Mouse (Mus musculus): ENCODE data around the gene Mmel1.

Gene Mmel1

DNA sequence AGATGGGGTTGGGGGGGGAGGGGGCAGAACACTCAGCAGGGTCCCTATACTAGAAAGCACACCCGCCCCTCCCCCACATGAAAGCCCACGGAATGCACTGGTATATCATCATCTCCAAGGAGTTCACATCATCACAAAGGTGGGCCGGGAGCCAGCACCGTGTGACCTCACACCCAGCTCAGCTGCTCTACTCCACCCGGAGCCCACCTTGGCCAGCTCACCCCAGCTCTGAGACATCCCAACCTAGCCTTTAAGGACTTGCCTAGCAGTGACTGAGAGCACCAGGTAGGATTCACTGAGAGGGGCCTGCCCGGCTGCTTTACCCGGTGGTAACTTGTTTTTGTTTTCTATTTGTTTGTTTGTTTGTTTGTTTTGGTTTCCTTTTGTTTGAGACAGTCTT lies at the start of gene Mmel1:
TSS of gene Mmel1 (plus strand) at position 146 of the 400 bp plus-strand sequence.
- peak; percentile 20 for DNase-seq

DNA sequence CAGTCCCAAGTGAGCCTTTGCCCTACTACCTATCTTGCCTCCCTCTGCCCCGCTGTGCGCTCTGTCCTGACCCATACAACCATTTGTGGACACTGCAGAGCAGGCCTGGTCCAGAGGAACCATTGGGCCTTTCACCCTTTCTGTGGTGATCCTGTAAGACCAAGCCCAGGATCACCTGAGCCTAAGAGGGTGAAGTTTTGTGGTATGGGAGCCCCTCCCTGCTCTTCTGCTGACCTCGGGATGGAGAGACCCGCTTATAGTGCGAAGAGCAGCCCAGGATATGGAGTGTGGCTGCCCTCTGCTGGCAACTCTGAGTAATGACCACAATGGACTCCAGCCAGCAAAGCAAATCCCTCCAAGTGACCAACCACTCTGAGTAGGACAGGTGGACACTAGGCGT lies 43.7 kb upstream of the Mmel1 start:
- peak; percentile 69 for DNase-seq

DNA sequence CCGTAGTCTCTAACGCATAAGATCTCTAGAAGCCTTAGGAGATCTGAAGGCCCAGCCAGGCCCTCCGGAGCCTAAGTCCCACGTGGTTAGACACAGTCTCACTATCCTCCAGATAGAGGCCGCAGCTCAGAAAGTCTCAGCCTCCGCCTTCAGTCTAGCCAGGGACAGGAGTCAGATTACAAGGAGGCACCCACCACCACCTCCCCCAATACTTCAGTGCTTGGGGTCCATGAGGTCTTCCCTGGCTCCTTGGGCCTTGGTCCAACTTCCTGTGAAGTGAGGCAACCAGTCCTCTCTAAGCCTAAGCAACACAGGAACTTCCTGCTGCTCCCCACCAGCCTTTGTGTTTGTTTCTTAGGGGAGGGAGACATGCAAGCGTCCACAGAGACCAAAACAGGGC lies 43.2 kb upstream of the Mmel1 start:
- no peak for DNase-seq

DNA sequence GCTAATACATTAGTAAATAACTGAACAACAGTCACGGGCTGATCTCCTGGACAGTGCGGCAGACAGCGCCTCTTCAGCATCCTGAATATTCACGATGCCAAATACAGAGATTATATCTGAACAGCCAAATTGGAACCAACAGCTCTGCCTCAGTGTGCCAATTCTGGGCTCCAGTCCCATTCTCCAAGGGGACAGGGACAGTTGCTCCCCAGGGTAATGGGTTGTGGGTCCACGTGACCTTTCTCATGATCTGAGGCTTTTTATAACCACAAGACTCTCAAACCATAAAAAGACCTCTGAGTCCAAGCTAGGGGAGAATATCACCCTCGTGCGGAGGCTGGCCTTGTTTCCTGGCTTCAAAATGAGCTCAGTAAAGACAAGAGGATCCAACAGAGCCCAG lies 42.2 kb upstream of the Mmel1 start:
- DNase-seq, result peak; percentile 74

DNA sequence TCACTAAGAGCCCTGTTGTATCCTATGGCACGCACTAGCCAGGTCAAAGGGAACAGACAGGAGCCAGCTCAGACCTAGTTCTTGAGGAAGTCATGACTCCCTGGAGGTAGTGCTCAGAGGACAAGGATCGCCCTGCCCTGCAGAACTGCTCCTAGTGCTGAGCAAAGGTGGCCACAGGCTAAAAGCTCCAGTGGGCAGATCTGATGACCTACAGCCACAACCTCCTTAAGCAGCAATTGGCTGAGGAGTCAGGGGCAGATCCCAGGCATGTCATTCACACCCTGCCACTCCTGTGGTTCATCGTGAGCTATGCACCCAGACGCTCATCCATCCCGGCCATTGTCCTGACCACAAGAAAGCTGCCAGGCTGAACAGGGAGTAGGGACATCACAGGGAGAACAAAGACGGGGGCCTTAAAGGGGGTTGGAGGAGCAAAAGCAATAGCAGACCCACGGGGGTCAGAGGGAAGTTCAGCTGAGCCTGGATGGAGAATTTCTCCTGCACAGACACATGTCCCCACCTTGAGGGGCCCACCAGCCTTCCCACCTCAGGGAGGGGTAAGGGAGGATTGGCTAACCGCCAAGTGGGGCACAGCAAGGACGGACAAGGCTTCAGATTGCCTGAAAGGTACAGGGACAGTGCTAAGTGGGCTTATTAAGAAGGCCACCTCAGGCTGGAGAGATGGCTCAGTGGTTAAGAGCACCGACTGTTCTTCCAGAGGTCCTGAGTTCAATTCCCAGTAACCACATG lies 41.3 kb upstream of the Mmel1 start:
- DNase-seq, result no peak

DNA sequence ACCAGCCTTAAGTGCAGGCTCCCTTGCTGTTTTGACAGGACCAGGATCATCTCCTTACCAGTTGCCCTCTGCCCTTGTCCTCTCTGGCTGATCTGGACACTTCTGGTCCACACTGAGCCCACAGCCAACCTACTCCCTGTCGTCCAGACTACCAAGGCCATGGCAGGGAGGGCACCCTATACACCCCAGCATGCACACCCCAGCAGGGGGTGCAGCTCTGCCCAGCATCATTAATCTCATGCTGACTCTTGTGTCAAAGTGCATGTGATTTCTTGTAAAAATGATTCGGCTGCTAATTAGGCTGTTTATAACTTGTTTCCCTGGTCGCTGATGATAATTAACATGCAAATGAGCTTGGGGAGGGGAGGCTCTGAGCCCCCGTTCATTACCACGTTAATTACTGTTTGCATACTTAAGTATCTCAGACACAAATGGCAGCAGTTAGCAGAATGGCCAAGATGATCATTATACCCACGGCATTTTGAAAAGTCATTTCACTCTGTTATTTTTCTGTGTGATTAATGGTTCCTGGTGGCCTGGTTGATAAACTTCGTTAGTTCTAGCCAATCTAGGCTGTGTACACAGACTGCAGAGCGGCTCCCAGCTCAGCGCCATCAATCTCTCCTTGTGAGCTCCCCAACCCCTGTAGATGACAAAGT lies 37.3 kb upstream of the Mmel1 start:
- DNase-seq, result no peak

DNA sequence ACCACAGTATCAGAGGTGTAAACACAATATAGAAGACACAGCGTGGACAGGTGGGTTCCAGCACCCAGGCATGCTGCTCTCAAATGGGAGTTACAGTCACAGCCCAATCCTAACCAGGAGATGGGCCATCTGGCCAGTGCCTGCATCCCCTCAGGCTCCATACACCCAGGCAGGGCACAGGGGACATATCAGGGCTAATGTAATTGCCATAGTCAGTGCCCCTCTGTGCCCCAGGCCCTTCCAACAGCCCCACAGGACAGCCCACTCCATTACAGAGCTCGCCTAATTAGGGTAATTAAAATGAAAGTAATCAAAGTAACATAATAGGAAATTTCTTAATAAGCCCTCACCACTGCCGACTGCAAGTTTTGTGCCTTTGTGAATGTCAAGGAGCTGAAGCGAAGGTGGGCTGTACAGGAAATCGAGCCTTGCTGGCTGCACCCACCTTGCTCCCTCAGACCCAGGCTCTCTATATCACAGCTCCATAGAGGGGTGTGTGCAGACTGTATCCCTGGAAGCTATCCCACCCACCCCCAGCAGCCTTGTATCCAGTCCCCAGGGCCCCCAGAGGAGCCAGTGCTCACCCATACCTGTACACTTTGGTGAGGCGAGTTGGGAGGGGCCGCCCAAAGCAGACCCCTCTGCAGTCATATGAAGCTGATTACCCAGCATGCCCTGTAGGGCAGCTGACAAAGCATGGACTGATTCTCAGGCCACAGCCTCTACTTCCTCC lies 33.0 kb upstream of the Mmel1 start:
- DNase-seq, result no peak

DNA sequence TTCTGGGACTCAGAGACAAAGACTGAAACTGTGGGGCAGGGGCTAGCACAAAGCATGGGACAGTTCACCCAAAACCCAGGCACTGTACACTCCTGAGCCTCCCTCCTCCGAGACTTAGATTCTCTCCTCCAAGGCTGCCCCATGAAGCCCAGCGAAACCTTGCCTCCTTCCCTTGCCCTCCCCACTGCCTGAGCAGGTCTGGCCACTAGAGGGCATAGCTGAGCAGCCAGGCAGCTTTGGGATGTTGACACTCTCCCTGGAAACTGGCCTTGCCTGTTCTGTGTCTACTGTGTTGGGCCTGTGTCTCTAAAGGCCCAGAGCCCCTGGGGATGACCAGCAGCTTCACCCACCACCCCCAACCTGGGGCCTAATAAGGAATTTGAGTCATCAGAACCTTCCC lies 32.2 kb upstream of the Mmel1 start, which contains the start of gene Ttc34:
TSS of gene Ttc34 (plus strand) at position 290 of the 400 bp plus-strand sequence.
- DNase-seq, result peak; percentile 39

DNA sequence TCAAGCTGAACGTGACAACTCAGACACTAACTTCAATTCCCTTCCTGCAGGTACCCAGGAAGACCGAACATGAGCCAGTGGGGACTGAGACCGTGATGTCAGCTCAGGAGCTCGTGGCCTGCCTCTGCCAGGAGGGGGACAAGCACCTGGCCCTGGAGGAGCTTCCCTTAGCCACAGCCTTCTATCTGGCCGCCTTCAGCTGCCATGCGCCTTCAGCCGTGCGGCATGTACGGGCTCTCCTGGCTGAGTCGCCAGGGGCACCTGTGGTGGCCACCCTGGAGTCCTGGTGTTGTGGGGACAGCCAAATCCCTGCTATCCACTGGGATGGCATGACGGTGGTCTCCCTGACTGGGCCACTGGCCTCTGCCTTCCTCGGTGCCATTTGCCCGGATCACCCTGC lies 30.6 kb upstream of the Mmel1 start:
- DNase-seq, result peak; percentile 10

DNA sequence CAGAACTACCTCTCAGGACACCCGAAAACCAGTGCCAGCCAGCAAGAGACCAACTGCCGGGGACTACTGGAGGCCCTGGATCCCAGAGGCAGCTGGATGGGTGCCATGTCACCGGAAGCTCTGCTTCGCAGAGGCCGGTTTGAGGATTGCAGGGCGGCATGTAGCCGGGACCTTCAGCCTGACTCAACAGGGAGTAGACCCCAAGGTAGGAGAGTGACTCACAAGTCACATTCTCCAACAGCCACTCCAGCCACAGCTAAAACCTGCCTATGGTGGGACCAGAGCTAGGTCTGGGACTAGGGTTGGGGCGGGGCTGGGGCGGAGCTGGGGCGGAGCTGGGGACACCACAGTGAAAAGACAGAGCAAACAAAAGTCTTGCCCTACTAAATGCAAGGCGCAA lies 30.0 kb upstream of the Mmel1 start:
- no peak for DNase-seq

DNA sequence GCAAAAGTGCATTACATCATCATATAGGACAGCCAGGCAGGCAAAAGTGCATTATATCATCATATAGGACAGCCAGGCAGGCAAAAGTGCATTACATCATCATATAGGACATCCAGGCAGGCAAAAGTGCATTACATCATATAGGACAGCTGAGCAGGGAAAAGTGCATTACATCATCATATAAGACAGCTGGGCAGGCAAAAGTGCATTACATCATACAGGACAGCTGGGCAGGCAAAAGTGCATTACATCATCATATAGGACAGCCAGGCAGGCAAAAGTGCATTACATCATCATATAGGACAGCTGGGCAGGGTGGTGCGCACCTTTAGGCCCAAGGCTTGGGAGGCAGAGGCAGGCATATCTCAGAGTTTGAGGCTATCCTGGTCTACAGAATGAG lies 16.7 kb upstream of the Mmel1 start:
- DNase-seq, result peak; percentile 12

DNA sequence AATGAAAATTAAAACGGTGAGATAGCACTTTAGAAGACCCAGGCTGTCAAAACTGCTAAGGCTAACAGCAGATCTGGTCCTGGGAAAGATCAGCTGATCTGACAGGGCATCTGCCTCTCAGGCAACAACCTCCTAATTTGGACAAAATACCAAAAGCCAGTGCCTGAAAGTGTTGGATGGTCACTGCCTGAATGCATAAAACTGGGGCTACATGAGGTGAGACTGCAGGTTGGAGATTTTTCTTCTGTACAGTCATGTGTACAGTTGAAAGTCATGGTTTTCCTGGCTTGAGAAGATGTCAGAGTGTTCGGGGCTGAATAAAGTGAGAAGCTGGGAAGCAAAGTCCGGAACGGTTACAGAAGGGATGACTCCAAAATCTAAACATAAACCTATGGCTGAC lies 15.5 kb upstream of the Mmel1 start:
- peak; percentile 20 for DNase-seq

DNA sequence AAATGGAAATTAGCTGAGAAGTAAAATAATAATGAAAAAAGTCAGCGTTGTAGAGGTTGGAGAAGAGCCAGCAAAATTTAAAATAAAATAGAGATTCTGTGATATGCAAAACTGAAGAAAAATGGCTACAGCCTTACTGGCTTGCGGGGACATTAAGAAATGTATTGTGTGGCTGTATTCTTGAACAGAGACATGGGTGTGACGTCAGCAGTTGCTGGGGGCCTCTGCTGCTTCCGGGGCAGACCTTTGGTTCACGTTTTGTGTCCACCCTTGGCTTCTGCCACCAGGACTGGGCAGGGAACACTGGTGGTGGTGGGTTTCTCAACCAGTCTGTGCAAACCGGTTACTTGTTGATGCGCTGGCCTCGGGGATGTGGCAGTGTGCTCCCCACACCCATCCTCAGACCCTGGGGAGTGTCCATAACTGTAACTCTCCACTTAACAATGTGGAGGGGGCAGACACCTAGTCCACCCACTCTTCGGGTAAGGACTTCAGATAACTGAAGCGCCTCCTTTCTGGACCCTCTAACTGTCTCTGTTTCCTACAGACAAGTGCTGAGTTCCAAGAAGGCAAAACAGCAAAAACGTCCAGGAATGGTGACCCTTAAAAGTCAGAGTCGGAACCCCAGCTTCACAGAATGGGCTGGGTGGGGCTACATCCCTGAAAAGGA lies 14.6 kb upstream of the Mmel1 start:
- DNase-seq, result peak; percentile 59

DNA sequence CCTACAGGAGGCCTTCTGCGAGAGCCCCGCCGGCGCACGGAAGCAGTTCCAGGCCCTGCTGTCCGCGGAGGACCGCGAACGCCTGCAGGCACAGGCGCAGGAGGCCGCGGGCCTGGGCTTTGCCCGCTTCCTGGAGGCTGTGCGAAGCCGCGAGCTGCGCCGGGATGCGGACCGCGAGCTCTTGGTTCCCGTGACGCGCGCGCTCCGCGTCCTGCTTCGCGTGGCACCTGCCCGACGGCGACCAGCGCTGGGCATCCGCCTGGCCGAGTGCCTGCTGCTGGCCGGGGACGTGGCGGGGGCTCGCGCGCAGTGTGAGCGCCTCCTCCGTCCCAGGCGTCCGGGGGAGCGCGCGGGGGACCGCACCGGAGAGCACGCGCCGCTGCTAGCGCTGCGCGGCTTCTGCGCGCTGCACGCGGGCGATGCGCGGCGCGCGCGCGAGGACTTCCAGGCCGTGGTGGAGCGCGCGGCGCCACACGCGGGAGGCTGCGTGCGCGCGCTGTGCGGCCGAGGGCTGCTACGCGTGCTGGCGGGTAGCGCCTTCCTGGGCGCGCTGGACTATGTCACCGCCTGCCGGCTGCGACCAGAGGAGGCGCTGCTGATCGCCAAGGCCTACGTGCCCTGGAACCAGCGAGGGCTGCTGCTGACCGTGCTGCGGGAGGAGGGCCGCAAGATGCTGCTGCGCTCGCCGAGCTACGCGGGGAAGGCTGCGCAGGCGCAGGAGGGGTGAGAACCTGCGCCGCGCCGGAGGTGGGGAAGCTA lies 13.5 kb upstream of the Mmel1 start:
- peak; percentile 98 for DNase-seq

DNA sequence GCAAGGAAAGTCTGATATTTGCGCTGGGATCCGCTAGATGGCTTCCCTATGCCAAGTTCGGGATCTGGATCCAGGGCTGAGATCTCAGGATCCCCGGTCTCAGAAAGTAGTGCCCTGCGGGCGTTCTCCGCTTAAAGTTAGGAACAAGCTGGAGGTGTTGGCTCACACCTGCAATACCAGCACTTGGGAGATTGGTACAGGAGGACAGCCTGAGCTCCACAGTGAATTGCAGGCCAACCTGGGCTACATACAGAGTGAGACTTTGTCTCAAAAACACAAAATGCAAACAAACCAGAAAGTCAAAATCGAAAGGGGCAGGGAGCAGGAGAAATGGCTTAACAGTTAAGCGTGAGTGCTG lies 12.9 kb upstream of the Mmel1 start:
- no peak for DNase-seq

DNA sequence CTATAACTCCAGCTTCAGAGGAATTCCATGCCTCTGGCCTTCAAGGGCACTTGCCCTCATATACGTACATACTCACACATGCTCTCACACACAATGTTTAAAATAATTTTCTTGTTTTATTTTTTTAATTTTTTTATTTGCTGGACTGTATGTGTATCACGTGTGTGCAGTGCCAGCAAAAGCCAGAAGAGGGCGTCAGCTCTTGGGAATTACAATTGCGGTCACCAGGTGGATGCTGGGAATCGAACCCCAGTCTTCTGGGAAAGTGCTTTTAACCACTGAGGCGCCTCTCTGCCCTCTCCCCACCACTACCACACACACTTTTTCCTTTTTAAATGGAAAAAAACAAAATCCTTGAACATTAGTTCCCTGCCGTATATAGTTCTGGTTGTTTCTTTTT lies 12.5 kb upstream of the Mmel1 start:
- DNase-seq, result peak; percentile 65

DNA sequence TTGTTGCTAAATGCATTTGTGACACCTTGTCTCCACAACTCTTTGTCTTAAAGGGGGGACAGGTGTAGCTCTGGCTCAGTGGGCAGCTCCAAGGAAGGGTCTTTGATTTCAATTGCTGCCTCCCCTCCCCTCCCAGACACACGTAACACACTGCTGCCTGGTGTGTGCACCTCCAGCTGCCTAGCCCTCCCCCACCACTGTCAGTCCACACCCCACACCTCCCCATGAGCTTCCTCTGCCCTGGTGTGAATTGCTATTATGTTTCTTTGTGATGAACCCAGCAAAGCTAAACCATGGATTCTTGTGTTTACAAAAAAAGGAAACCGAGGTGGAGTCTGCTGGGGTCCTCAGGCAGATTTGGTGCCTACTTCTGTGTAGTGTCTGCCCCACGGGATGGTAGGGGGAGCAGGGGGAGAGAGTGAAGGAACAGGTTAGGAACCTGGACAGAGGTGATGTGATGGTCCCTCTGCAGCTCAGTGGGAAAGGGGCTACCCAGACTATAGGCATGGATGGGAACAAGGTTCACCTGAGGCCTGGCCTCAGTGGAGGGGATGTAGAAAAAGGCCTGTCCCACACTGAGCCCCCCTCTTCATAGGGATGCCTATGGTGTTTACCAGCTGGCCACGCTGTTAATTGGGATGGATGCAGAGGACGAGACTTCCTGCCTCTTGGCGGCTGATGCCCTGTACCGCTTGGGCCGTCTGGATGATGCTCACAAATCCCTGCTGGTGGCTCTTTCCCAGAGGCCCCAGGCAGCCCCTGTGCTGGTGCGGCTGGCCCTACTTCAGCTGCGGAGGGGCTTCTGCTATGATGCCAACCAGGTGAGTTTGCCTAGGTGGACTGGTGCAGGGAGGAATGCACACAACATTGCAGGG lies 11.8 kb upstream of the Mmel1 start:
- peak; percentile 67 for DNase-seq

DNA sequence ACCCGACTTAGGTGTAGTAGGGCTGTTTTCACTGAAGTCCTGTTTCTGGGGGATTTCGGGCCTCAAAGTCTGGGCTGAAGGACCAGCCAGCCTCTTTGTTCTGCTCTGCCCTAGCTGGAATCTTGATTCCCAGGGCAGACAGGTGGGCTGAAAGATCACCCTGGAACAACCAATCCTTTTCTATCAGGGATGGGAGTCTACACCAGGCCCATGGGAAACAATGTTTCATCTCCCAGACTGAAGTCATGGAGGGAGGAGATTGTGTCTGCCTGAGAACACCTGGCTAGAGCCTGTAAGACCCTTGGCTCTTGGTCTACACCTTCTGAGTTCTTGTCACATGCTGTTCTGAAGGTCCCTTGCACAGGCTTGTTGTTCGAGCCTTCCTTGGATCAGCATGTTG lies 10.8 kb upstream of the Mmel1 start:
- DNase-seq, result no peak

DNA sequence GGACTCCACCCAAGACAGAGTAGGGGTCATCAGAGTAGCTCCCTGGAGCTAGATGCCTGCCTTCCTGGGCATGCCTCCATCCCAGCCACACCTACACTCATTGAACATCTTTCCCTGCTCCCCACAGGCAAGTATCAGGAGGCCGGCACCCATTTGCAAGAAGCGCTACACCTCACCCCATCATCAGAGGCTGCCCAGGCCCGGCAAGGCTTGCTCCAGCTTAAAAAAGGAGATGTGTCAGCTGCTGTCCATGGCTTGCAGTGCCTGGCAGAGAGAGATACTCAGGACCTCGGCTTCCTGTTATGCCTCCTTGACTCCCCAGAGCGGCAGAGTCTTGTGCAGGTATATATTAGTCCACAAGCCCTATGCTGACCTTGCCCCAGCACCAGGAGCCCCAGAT lies 7.4 kb upstream of the Mmel1 start:
- peak; percentile 42 for DNase-seq

DNA sequence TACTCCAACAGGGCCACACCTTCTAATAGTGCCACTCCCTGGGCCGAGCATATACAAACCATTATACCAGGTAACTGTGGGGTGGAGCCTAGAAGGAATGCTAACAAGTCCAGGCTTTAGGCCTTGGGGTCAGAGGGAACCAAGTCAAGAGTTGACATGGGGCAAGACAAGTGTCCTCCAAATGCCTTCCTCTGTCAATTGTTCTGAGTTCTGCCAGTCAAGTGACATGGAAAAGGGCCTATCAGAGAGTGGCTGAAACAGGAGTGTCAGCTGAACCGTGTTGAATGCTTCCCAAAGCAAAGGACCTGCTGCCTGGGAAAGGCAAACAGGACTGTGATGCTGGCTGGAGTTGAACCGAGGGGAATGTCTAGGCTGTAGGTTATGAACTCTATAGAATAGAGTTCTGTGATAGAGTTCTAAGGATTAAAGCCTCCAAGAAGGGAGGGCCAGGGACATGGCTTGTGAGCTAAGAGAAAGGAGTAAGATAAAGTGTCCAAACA lies 5.9 kb upstream of the Mmel1 start:
- DNase-seq, result peak; percentile 27

DNA sequence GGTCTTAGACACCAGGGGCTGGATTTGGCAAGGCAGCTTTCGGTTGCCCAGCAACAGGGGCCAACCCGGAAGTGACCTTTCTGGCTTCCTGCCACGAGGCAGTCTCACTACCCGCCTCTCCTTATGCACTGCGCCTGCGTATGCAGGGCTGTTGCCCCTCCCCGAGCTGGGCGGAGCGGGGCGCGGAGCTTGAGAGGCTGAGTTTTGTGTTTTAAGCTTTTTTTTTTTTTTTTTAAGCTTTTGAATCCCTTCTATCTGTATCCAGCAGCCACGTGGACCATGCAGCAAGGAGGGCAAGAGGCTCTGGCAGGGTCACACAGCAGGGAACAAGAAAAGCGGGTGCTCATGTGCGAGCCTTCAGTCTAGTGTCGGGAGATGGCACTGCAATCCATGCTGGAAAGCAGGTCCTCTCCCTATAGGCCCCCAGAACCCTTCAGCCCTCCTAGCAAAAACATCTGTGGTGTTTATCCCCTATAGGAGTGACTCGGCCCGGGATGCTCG lies 5.1 kb upstream of the Mmel1 start:
- DNase-seq, result peak; percentile 91
